ENCODE assay signal across 21 mouse cellular contexts in genomic region chr4:138967485-138967884, GRCm38 (mm10). TPM values are rescaled to one million over a fixed set of nuclear protein-coding genes. Genes with fewer than 3 reads are reported as not detected.
DNase-seq lines count a peak whose midpoint lies in the region; ATAC-seq and TF ChIP-seq lines count a peak whose summit lies in the region.
"Had no signal": no experiment of that assay in that cellular context is flagged by ENCODE, and none has a peak within 500 bp of the region (broad histone marks: within the 10 kb centered on the region; RNA-seq: fewer than 3 reads in every experiment).

No protein-coding gene starts in this region.

- intact Hi-C loops in gastrocnemius, adult 2 months (cut with DNase I), result no loop called here
- intact Hi-C loops in gastrocnemius, postnatal 36 days (cut with DNase I), result no loop called here

- TF ChIP-seq CTCF in gastrocnemius, adult 2 months (IDR thresholded peaks at IDR 0.05), result no peak
- TF ChIP-seq CTCF in G1E (IDR thresholded peaks at IDR 0.05; ENCODE audit: low read depth, low read length), result no peak

- H3K27ac ChIP-seq in gastrocnemius, adult 2 months, result no peak overlapping the region
- H3K27ac ChIP-seq: hindbrain, embryonic 12.5 days; limb, embryonic 13.5 days had no signal

- ATAC-seq in G1E (ENCODE audit: extremely low read depth, insufficient number of reproducible peaks, low FRiP score, poor library complexity, severe bottlenecking), result no peak
- ATAC-seq in granulocyte monocyte progenitor cell, adult 5-6 weeks (replicated peaks; ENCODE audit: poor library complexity, severe bottlenecking), result no peak
- ATAC-seq: forebrain, embryonic 16.5 days had no signal

- peak; percentile 50 for DNase-seq in gastrocnemius, adult 2 months
- DNase-seq in gastrocnemius, postnatal 36 days, result no peak
- DNase-seq in G1E (ENCODE audit: low spot score), result no peak
- peak; percentile 57 for DNase-seq in kidney, adult 9 months
- DNase-seq in kidney, postnatal 36 days, result peak; percentile 59 to 62
- no peak for DNase-seq in Muller cell, postnatal 12 days (ENCODE audit: inconsistent ontology term)
- no peak for DNase-seq in urinary bladder, postnatal 14 days (ENCODE audit: low spot score)
- DNase-seq: adrenal gland, postnatal 14 days; cerebellum, adult 11-12 months; heart, adult 18-20 months; thymus, postnatal 4 days had no signal

- H3K9me3 ChIP-seq in G1E (replicated peaks), result peaks cover 7% of the 10 kb centered on the region
- H3K9me3 ChIP-seq: hindbrain, embryonic 12.5 days; limb, embryonic 13.5 days had no signal

- H3K27me3 ChIP-seq in G1E (ENCODE audit: insufficient read depth, low read length), result peaks cover 8% of the 10 kb centered on the region; the same call in 1 of the 2 replicates
- H3K27me3 ChIP-seq: limb, embryonic 13.5 days had no signal

- no peak overlapping the region for H3K4me3 ChIP-seq in gastrocnemius, adult 2 months
- peak overlapping the region; percentile 6; the same call in 1 of the 2 replicates for H3K4me3 ChIP-seq in G1E (ENCODE audit: low read depth, low read length)
- H3K4me3 ChIP-seq: hindbrain, embryonic 12.5 days; limb, embryonic 13.5 days had no signal

- peaks cover 6% of the 10 kb centered on the region for H3K36me3 ChIP-seq in G1E (replicated peaks)
- H3K36me3 ChIP-seq: hindbrain, embryonic 12.5 days; limb, embryonic 13.5 days had no signal

- peaks cover 74% of the 10 kb centered on the region for H3K4me1 ChIP-seq in G1E (ENCODE audit: insufficient read depth, low read depth, low read length)

RNA-seq across cellular contexts. Expression of gene Rnf186, which starts 0.6 kb away (rescaled TPM):
- not detected for total RNA-seq in gastrocnemius, adult 2 months (2021)
- not detected for total RNA-seq in gastrocnemius, postnatal 36 days (2021)
- total RNA-seq in G1E (2014; fragmentation: Nextera tagmentation) (not detected in 2 replicates), G1E (2017) (0.12 and 0.27 TPM in 2 replicates)
- not detected in 2 replicates for polyA plus RNA-seq in G1E (2012)
- total RNA-seq in granulocyte monocyte progenitor cell, adult 5-6 weeks (2014; fragmentation: Nextera tagmentation), result not detected in 2 replicates
- total RNA-seq in granulocyte monocyte progenitor cell, adult 5-6 weeks (2017), result not detected in 2 replicates
- total RNA-seq: adrenal gland, postnatal 14 days; gastrocnemius, adult 18-20 months; heart, adult 18-20 months; layer of hippocampus, postnatal 10 days; megakaryocyte, adult 5-6 weeks; midbrain, postnatal 0 days had no signal
- polyA plus RNA-seq: embryonic facial prominence, embryonic 11.5 days; forebrain, embryonic 16.5 days; hindbrain, embryonic 12.5 days; midbrain, postnatal 0 days; neural tube, embryonic 11.5 days had no signal

RNA-seq across cellular contexts. Expression of gene Tmco4, which starts 5.2 kb away (rescaled TPM):
- 1 to 10 TPM; 7.5 to 7.6 TPM for total RNA-seq in gastrocnemius, adult 2 months (2021)
- total RNA-seq in gastrocnemius, postnatal 36 days (2021), result 1 to 10 TPM; 4.0 to 6.1 TPM
- total RNA-seq in G1E (2014; fragmentation: Nextera tagmentation) (8.8 and 11.6 TPM in 2 replicates), G1E (2017) (16.3 and 16.5 TPM in 2 replicates)
- 17.1 and 19.8 TPM in 2 replicates for polyA plus RNA-seq in G1E (2012)
- 18.3 and 18.6 TPM in 2 replicates for total RNA-seq in granulocyte monocyte progenitor cell, adult 5-6 weeks (2014; fragmentation: Nextera tagmentation)
- total RNA-seq in granulocyte monocyte progenitor cell, adult 5-6 weeks (2017), result 13.2 and 21.2 TPM in 2 replicates

RNA-seq across cellular contexts. Expression of gene Otud3, which starts 53.7 kb away (rescaled TPM):
- total RNA-seq in gastrocnemius, adult 2 months (2021), result 10 to 100 TPM; 15.7 to 17.2 TPM
- 10 to 100 TPM; 12.3 to 13.4 TPM for total RNA-seq in gastrocnemius, postnatal 36 days (2021)
- total RNA-seq in G1E (2014; fragmentation: Nextera tagmentation), result 2.9 and 5.4 TPM in 2 replicates
- 11.0 and 11.7 TPM in 2 replicates for total RNA-seq in G1E (2017)
- polyA plus RNA-seq in G1E (2012), result 11.8 and 14.5 TPM in 2 replicates
- total RNA-seq in granulocyte monocyte progenitor cell, adult 5-6 weeks (2014; fragmentation: Nextera tagmentation), result 3.8 and 5.7 TPM in 2 replicates
- total RNA-seq in granulocyte monocyte progenitor cell, adult 5-6 weeks (2017), result 3.2 and 4.7 TPM in 2 replicates

Comparison
In these comparisons a context has a peak if more than half of its experiments do, and no peak if none do; other contexts are left out.
1. DNase-seq: peak in gastrocnemius, adult 2 months (single experiment), kidney, adult 9 months (single experiment) and kidney, postnatal 36 days (2 of 2); none in gastrocnemius, postnatal 36 days (0 of 2), G1E (single experiment), Muller cell, postnatal 12 days (single experiment) and urinary bladder, postnatal 14 days (single experiment).